In genomic region chr10:42220418-42220952, GRCm38 (mm10) we compare ENCODE assay signal across 10 mouse cellular contexts. TPM values are rescaled to one million over a fixed set of nuclear protein-coding genes. Genes with fewer than 3 reads are reported as not detected.
DNase-seq lines count a peak whose midpoint lies in the region; ATAC-seq lines count a peak whose summit lies in the region.
"Had no signal": no experiment of that assay in that cellular context is flagged by ENCODE, and none has a peak within 500 bp of the region (broad histone marks: within the 10 kb centered on the region; RNA-seq: fewer than 3 reads in every experiment).

No protein-coding gene starts in this region.

- no peaks in the 10 kb centered on the region for H3K9me3 ChIP-seq in heart, embryonic 12.5 days (replicated peaks)
- no peaks in the 10 kb centered on the region for H3K9me3 ChIP-seq in embryonic facial prominence, embryonic 12.5 days
- H3K9me3 ChIP-seq: embryonic facial prominence, embryonic 15.5 days had no signal

- no peak overlapping the region for H3K4me3 ChIP-seq in heart, embryonic 12.5 days
- no peak overlapping the region for H3K4me3 ChIP-seq in embryonic facial prominence, embryonic 12.5 days
- H3K4me3 ChIP-seq: embryonic facial prominence, embryonic 15.5 days had no signal

- peak; percentile 26 for DNase-seq in heart, postnatal 4 days
- DNase-seq in B cell, adult 2 months: peak; percentile 61 to 68
- no peak for DNase-seq in left cerebral cortex, postnatal 25 days (ENCODE audit: low spot score in 2 of 2)
- DNase-seq in lung, postnatal 4 days: no peak
- no peak for DNase-seq in layer of hippocampus, postnatal 10 days (ENCODE audit: low spot score in 2 of 2)

- no peaks in the 10 kb centered on the region for H3K27me3 ChIP-seq in heart, embryonic 12.5 days (replicated peaks)
- no peaks in the 10 kb centered on the region for H3K27me3 ChIP-seq in embryonic facial prominence, embryonic 12.5 days
- H3K27me3 ChIP-seq: embryonic facial prominence, embryonic 15.5 days had no signal

- no peaks in the 10 kb centered on the region for H3K36me3 ChIP-seq in heart, embryonic 12.5 days
- H3K36me3 ChIP-seq in embryonic facial prominence, embryonic 12.5 days: 0 out of 2 replicates have a peak, but pooled peaks cover 4% of the 10 kb centered on the region
- H3K36me3 ChIP-seq: embryonic facial prominence, embryonic 15.5 days had no signal

- H3K4me2 ChIP-seq in heart, embryonic 12.5 days: no peak overlapping the region
- H3K4me2 ChIP-seq in embryonic facial prominence, embryonic 12.5 days (replicated peaks): no peak overlapping the region
- H3K4me2 ChIP-seq: embryonic facial prominence, embryonic 15.5 days had no signal

- ATAC-seq in heart, embryonic 12.5 days (ENCODE audit: insufficient number of reproducible peaks, low FRiP score): no peak
- no peak for ATAC-seq in embryonic facial prominence, embryonic 12.5 days (ENCODE audit: insufficient number of reproducible peaks, insufficient read depth, low FRiP score, low TSS enrichment)
- ATAC-seq in megakaryocyte progenitor cell, adult 5-6 weeks (replicated peaks; ENCODE audit: poor library complexity): peak; percentile 65

- H3K4me1 ChIP-seq in heart, embryonic 12.5 days (replicated peaks): peaks cover 49% of the 10 kb centered on the region
- H3K4me1 ChIP-seq in embryonic facial prominence, embryonic 12.5 days: peaks cover 35% of the 10 kb centered on the region

- no peak overlapping the region for H3K9ac ChIP-seq in heart, embryonic 12.5 days
- no peak overlapping the region for H3K9ac ChIP-seq in embryonic facial prominence, embryonic 12.5 days
- H3K9ac ChIP-seq: embryonic facial prominence, embryonic 15.5 days had no signal

- 35% methylated on average over 5 of the region's 5 CpGs for WGBS in heart, embryonic 12.5 days
- whole genome bisulfite sequencing in embryonic facial prominence, embryonic 12.5 days: 21% methylated on average over 5 of the region's 5 CpGs

- no peak overlapping the region for H3K27ac ChIP-seq in heart, embryonic 12.5 days (ENCODE audit: poor library complexity, severe bottlenecking)
- peak overlapping the region; percentile 17; the same call in 1 of the 2 replicates for H3K27ac ChIP-seq in embryonic facial prominence, embryonic 12.5 days
- H3K27ac ChIP-seq: embryonic facial prominence, embryonic 15.5 days; kidney, postnatal 0 days had no signal

- intact Hi-C loops in left cerebral cortex, postnatal 25 days (cut with DNase I): no loop called here

RNA-seq across cellular contexts. Expression of gene Foxo3, which starts 56.1 kb away (rescaled TPM):
- total RNA-seq in heart, postnatal 4 days (2021): 10 to 100 TPM; 29.4 to 33.1 TPM
- 4.5 and 5.8 TPM in 2 replicates for polyA plus RNA-seq in heart, embryonic 12.5 days (2016; fragmentation: Nextera tagmentation; extraction: Ambion mirVana)
- polyA plus RNA-seq in embryonic facial prominence, embryonic 12.5 days (2016; fragmentation: Nextera tagmentation; extraction: Ambion mirVana): 5.9 and 6.5 TPM in 2 replicates
- total RNA-seq in megakaryocyte progenitor cell, adult 5-6 weeks (2015): 19.9 and 23.7 TPM in 2 replicates
- total RNA-seq in megakaryocyte progenitor cell, adult 5-6 weeks (2017): 20.1 and 22.8 TPM in 2 replicates
- 10 to 100 TPM; 65.4 to 73.7 TPM for total RNA-seq in left cerebral cortex, postnatal 25 days (2021)
- 10 to 100 TPM; 31.0 to 32.2 TPM for total RNA-seq in layer of hippocampus, postnatal 10 days (2021)

Comparison
In these comparisons a context has a peak if more than half of its experiments do, and no peak if none do; other contexts are left out.
1. DNase-seq: peak in heart, postnatal 4 days (single experiment) and B cell, adult 2 months (2 of 2); none in left cerebral cortex, postnatal 25 days (0 of 2), lung, postnatal 4 days (0 of 2) and layer of hippocampus, postnatal 10 days (0 of 2).